Comparison of ENCODE assay signal across 16 mouse cellular contexts in genomic region chrX:6658820-6659324, GRCm38 (mm10).
"Had no signal": no experiment of that assay in that cellular context is flagged by ENCODE, and none has a peak within 500 bp of the region (broad histone marks: within the 10 kb centered on the region; RNA-seq: fewer than 3 reads in every experiment).

No protein-coding gene starts in this region.

- H3K36me3 ChIP-seq: neural tube, embryonic 13.5 days; neural tube, embryonic 15.5 days; stomach, embryonic 15.5 days had no signal

- H3K4me2 ChIP-seq: neural tube, embryonic 13.5 days; neural tube, embryonic 15.5 days; stomach, embryonic 15.5 days had no signal

- DNase-seq: retina, postnatal 1 day; right cerebral cortex, adult 18-20 months; right cerebral cortex, postnatal 14 days; right cerebral cortex, postnatal 25 days; right cerebral cortex, postnatal 4 days; spleen, adult 18-20 months; thymus, adult 18-20 months; thymus, adult 2 months; thymus, postnatal 14 days; thymus, postnatal 25 days; thymus, postnatal 36 days; thymus, postnatal 4 days had no signal

- H3K9me3 ChIP-seq: neural tube, embryonic 13.5 days; neural tube, embryonic 15.5 days; stomach, embryonic 15.5 days had no signal

- H3K4me1 ChIP-seq: neural tube, embryonic 13.5 days; neural tube, embryonic 15.5 days; stomach, embryonic 15.5 days had no signal

- H3K9ac ChIP-seq: neural tube, embryonic 13.5 days; neural tube, embryonic 15.5 days; stomach, embryonic 15.5 days had no signal

- H3K4me3 ChIP-seq: neural tube, embryonic 13.5 days; neural tube, embryonic 15.5 days; stomach, embryonic 15.5 days had no signal

- H3K27ac ChIP-seq: neural tube, embryonic 13.5 days; neural tube, embryonic 15.5 days; stomach, embryonic 15.5 days; stomach, postnatal 0 days had no signal

- H3K27me3 ChIP-seq: neural tube, embryonic 13.5 days; neural tube, embryonic 15.5 days; stomach, embryonic 15.5 days had no signal
